Mouse (Mus musculus) kidney, postnatal 4 days (tissue): ENCODE data around the gene Eps8.

Experiments used
- DNase-seq, 2 experiments: peaks; one replicate each; pipeline ENCODE4 v3.0.0; 2021; ENCODE audit warnings: mixed read lengths in 2 of 2

The Eps8 gene

GRCm38 (mm10) chr6:137608160-137608930, 46.3 kb downstream of the Eps8 start:
- no peak for DNase-seq

GRCm38 (mm10) chr6:137606541-137606940, 48.1 kb downstream of the Eps8 start:
- no peak for DNase-seq

- peak; percentile 22 to 38 for DNase-seq
Measured at GRCm38 (mm10) chr6:137604417-137605248, 50.0 kb downstream of the Eps8 start.

GRCm38 (mm10) chr6:137598306-137598705, 56.4 kb downstream of the Eps8 start:
- DNase-seq: no peak

- no peak for DNase-seq
Measured at GRCm38 (mm10) chr6:137597442-137598058, 57.1 kb downstream of the Eps8 start.

- DNase-seq: peak in 1 of 2 experiments; percentile 21
Measured at GRCm38 (mm10) chr6:137592582-137592981, 62.1 kb downstream of the Eps8 start.

GRCm38 (mm10) chr6:137589245-137589618, 65.4 kb downstream of the Eps8 start:
- no peak for DNase-seq

GRCm38 (mm10) chr6:137588481-137589244, 66.0 kb downstream of the Eps8 start:
- peak; percentile 17 to 41 for DNase-seq

GRCm38 (mm10) chr6:137587866-137588265, 66.8 kb downstream of the Eps8 start:
- peak in 1 of 2 experiments; percentile 39 for DNase-seq

GRCm38 (mm10) chr6:137585229-137585628, 69.4 kb downstream of the Eps8 start:
- no peak for DNase-seq

- DNase-seq: no peak
Measured at GRCm38 (mm10) chr6:137583056-137583455, 71.6 kb downstream of the Eps8 start.

- DNase-seq: no peak
Measured at GRCm38 (mm10) chr6:137582207-137582889, 72.3 kb downstream of the Eps8 start.

- no peak for DNase-seq
Measured at GRCm38 (mm10) chr6:137581331-137582010, 73.2 kb downstream of the Eps8 start.

GRCm38 (mm10) chr6:137580503-137580902, 74.2 kb downstream of the Eps8 start:
- no peak for DNase-seq

- DNase-seq: no peak
Measured at GRCm38 (mm10) chr6:137576670-137577371, 77.9 kb downstream of the Eps8 start.

GRCm38 (mm10) chr6:137576091-137576490, 78.6 kb downstream of the Eps8 start:
- DNase-seq: no peak

- no peak for DNase-seq
Measured at GRCm38 (mm10) chr6:137573897-137574296, 80.8 kb downstream of the Eps8 start.

GRCm38 (mm10) chr6:137570718-137571131, 84.0 kb downstream of the Eps8 start:
- DNase-seq: peak; percentile 18 to 60

GRCm38 (mm10) chr6:137570019-137570418, 84.7 kb downstream of the Eps8 start:
- DNase-seq: no peak

- peak in 1 of 2 experiments; percentile 25 for DNase-seq
Measured at GRCm38 (mm10) chr6:137569071-137569470, 85.6 kb downstream of the Eps8 start.

- DNase-seq: no peak
Measured at GRCm38 (mm10) chr6:137565890-137566289, 88.8 kb downstream of the Eps8 start.
